Mouse (Mus musculus) forebrain, embryonic 16.5 days (tissue): Measurements from ENCODE around the gene Gpr137. TPM values are rescaled to one million over a fixed set of nuclear protein-coding genes. Genes with fewer than 3 reads are reported as not detected.

ENCODE experiments used
- ATAC-seq: fragments of 200-750 bp; cut with Nextera tagmentation; 2 replicates; pipeline ENCODE4 v1.8.0; 2017; ENCODE audit warnings: mild to moderate bottlenecking, moderate library complexity
- H3K27ac ChIP-seq: fragments of 300-500 bp; sonication (generic); 2 replicates; pipeline ENCODE4 v1.5.1; 2014; ENCODE audit warnings: low read length, control low read depth
- H3K27me3 ChIP-seq: fragments of 300-500 bp; sonication (generic); replicated peaks from 2 replicates; pipeline ENCODE4 v1.6.1; 2014; ENCODE audit warnings: low read length; ENCODE audit not compliant: control insufficient read depth, insufficient read depth
- H3K36me3 ChIP-seq: fragments of 300-500 bp; sonication (generic); 2 replicates; pipeline ENCODE4 v1.6.1; 2014; ENCODE audit not compliant: control insufficient read depth, insufficient read depth
- H3K4me1 ChIP-seq: fragments of 300-500 bp; sonication (generic); replicated peaks from 2 replicates; pipeline ENCODE4 v1.6.1; 2014; ENCODE audit warnings: low read length; ENCODE audit not compliant: control insufficient read depth, insufficient read depth
- H3K4me2 ChIP-seq: fragments of 300-500 bp; sonication (generic); 2 replicates; pipeline ENCODE4 v1.6.1; 2014; ENCODE audit warnings: mild to moderate bottlenecking, low read length, control low read depth
- H3K4me3 ChIP-seq: fragments of 300-500 bp; sonication (generic); replicated peaks from 2 replicates; pipeline ENCODE4 v1.5.1; 2014; ENCODE audit warnings: mild to moderate bottlenecking, low read length, control low read depth
- H3K9ac ChIP-seq: fragments of 300-500 bp; sonication (generic); replicated peaks from 2 replicates; pipeline ENCODE4 v1.6.1; 2014; ENCODE audit warnings: low read depth, low read length, control low read depth
- H3K9me3 ChIP-seq: fragments of 300-500 bp; sonication (generic); 2 replicates; pipeline ENCODE4 v1.6.1; 2016; ENCODE audit warnings: low read length; ENCODE audit not compliant: control insufficient read depth
- WGBS: fragments of 180-500 bp; shearing (Covaris S2); extraction: QIAGEN DNeasy Blood & Tissue Kit; methylation state at CpG from one replicate; pipeline ENCODE4 v1.1.7; 2014; 5-methylcytosine and 5-hydroxymethylcytosine counted together
- polyA plus RNA-seq: library from polyadenylated mRNA; unstranded; fragments of >200 nt; fragmentation: Nextera tagmentation; extraction: Ambion mirVana; gene quantifications from 2 replicates; pipeline ENCODE4 v1.2.1, GENCODE M21; 2015

Gene Gpr137
- polyA plus RNA-seq, 1 experiment from 2014 or later, result 52.5 TPM

DNA sequence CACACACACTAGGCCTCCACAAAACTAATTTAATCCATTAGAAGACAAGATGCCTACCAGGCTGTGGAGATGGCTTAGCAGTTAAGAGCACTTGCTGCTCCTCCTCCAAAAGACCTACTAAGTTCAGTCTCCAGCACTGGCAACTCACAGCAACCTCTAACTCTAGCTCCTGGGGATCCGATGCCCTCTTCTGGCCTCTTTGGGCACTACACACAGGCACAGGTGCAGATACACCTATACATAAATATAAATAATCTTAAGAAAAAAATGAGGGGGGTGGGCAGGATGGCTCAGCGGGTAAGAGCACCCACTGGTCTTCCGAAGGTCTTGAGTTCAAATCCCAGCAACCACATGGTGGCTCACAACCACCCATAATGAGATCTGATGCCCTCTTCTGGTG lies 6.0 kb downstream of the Gpr137 start:
- Histone ChIP-seq H3K4me3 (no peak overlapping the region), H3K9me3 (no peaks in the 10 kb centered on the region), H3K27ac (no peak overlapping the region), H3K9ac (no peak overlapping the region), H3K4me2 (no peak overlapping the region), H3K4me1 (peaks cover 39% of the 10 kb centered on the region), H3K36me3 (no peaks in the 10 kb centered on the region), H3K27me3 (peaks cover 46% of the 10 kb centered on the region)
- no peak for ATAC-seq
- WGBS, result 23% methylated on average over 3 of the region's 3 CpGs

DNA sequence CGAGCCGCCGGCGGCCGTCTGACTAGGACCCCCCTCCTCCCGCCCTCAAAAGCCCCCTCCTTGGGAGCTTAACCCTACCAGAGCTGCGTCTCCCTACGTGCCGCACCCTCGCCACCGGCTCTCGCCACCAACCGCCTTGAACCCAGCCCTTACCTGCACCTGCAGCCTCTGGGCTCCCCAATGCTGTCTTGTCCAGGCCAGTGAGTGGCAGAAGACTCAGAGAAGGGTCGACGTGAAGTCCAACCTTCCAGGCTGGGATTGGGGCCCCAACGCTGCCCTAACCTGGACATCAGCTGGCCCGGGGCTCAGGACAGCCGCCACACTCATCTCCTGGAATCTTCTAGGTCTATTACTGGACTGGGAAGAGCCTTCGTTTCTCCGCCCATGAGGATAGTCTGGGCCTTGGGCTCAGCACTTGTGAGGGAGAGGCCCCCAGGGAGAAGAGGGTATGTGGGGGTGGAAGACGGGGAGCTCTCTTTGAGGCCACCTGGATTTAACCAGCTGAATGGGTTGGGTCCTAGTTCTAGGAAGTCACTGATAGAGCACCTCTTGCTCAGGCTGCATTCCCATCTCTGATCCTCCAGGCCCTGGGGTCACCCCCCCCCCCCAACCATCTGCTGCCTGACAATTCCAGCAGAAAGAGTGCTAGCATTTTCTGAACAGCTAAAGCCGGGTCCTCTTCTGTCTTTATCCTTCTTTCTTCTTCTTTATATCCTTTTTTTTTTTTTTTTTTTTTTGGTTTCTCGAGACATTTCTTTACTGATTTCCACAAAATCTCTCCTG lies 7.9 kb downstream of the Gpr137 start, which contains the start of gene Kcnk4:
Gene Kcnk4, minus strand, starts transcription at position 321 of the 783 bp plus-strand sequence.
- H3K27ac ChIP-seq, result no peak within 1 kb of the TSS
- peak within 1 kb of the TSS; percentile 60 for H3K9ac ChIP-seq
- peaks cover 56% of the 10 kb centered on the region for H3K27me3 ChIP-seq
- ATAC-seq, result no peak
- peaks cover 22% of the 10 kb centered on the region for H3K4me1 ChIP-seq
- H3K4me2 ChIP-seq, result peak within 1 kb of the TSS; percentile 65
- peak within 1 kb of the TSS; percentile 47 for H3K4me3 ChIP-seq
- WGBS, result 8% methylated on average over 23 of the region's 23 CpGs
- H3K36me3 ChIP-seq, result no peaks in the 10 kb centered on the region
- no peaks in the 10 kb centered on the region for H3K9me3 ChIP-seq

DNA sequence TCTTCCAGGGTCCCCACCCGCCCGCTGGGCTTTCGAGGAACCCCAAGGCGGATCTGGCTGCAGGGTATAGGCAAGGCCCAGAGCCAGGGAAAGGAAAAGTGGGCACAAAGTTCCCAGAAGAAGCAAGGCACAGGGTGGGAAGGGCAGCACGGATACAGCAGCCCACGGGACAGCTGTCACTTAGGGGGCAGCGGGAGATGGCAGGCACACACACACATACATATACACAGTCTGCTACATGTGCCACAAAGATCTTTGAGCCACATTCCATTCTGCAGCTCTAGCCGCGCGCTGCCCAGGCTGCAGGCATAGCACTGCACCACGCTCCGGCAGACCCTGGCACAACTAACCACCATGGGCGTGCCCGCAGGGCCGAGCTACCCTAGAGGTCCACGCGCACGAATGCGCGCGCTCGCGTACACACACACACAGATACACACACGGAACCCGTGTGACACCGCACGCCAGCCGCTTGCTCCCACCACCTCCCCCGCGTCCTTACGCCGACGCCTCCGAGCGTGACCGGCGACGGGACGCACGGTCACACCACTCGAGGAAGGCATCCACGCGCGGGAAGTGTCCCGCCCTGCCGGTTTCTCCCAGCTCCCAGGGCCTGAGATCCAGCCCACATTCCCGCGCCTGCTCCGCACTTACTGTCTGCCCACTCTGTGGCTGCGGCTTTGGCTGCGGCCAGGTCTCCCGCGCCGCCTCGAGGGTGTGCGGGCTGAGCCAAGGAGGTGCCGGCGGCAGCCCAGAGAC lies 8.7 kb downstream of the Gpr137 start:
- H3K9ac ChIP-seq, result peak overlapping the region; percentile 60
- peak; percentile 51 for ATAC-seq

DNA sequence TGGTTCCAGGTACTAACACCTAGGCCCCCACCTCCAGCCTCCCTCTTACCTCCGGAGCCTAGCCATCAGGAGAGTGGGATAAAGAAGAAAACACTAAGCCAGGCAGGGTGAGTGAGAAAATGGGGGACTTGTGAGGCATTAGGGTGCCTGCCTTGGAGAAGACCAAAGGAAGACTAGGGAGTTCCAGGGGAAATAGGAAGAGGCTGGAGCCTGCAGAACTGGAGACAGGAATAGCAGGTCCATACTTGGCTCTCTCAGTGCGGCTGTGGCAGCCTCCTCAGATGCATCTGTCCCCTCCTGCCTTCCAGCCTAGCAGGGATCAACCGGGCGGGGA lies 9.2 kb downstream of the Gpr137 start:
- peaks cover 12% of the 10 kb centered on the region for H3K4me1 ChIP-seq
- H3K27ac ChIP-seq, result no peak overlapping the region
- H3K27me3 ChIP-seq, result peaks cover 59% of the 10 kb centered on the region
- no peak overlapping the region; the same call in 1 of the 2 replicates for H3K4me2 ChIP-seq
- no peaks in the 10 kb centered on the region for H3K9me3 ChIP-seq
- 18% methylated on average over 4 of the region's 4 CpGs for WGBS
- no peaks in the 10 kb centered on the region for H3K36me3 ChIP-seq
- no peak overlapping the region for H3K4me3 ChIP-seq
- ATAC-seq, result no peak
- no peak overlapping the region for H3K9ac ChIP-seq

More for the DNA sequence above, 8.7 kb downstream of the Gpr137 start:
- H3K27ac ChIP-seq, result no peak overlapping the region
- peaks cover 59% of the 10 kb centered on the region for H3K27me3 ChIP-seq
- H3K36me3 ChIP-seq, result no peaks in the 10 kb centered on the region
- peaks cover 14% of the 10 kb centered on the region for H3K4me1 ChIP-seq
- peak overlapping the region; percentile 47 for H3K4me3 ChIP-seq
- 1% methylated on average over 57 of the region's 58 CpGs for WGBS
- H3K9me3 ChIP-seq, result no peaks in the 10 kb centered on the region
- peak overlapping the region; percentile 65 for H3K4me2 ChIP-seq

DNA sequence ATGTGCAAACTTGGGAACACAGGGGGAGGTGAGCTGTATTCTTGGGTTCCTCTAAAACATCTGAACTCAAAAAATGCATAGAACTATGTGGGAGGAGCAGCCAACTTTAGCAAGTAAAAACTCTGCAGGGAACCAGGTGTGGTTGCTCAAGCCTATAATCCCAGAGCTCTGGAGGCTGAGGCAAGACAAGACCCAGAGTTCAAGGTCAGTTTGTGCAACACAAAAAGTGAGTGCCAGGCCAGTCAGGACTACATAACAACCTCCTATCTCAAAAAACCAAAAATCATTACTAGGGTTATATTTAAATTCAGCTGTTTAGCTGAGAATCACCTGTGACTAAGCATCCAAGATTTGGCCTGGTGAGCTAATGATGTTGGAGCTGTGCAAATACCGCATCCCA lies 10.3 kb downstream of the Gpr137 start:
- Histone ChIP-seq H3K9ac (no peak overlapping the region), H3K27me3 (peaks cover 68% of the 10 kb centered on the region), H3K4me2 (no peak overlapping the region), H3K27ac (no peak overlapping the region), H3K36me3 (no peaks in the 10 kb centered on the region), H3K4me3 (no peak overlapping the region), H3K9me3 (no peaks in the 10 kb centered on the region), H3K4me1 (peaks cover 14% of the 10 kb centered on the region)
- no peak for ATAC-seq
- 39% methylated on average over 1 of the region's 1 CpGs for WGBS

DNA sequence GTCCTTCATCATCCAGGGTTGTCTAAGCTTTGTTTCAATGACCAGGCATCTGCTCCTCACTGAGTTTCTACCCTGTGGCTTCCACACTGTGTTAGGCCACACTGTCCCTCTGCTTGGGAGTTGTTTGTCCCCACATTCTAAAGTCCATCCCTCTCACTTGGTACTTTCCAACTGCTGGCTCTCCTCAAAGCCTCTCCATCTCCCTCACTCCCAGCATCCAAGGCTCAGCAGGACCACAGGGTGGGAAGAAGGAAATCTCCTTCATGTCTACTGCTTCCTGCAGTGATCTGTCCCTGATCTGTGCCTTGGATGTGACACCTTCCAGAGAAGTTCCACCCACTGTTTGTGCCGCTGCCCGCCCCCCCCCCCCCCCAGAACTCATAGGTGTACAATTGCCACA lies 11.3 kb downstream of the Gpr137 start:
- Histone ChIP-seq H3K4me2 (no peak overlapping the region), H3K27ac (no peak overlapping the region), H3K9me3 (no peaks in the 10 kb centered on the region), H3K4me1 (peaks cover 17% of the 10 kb centered on the region), H3K36me3 (no peaks in the 10 kb centered on the region), H3K27me3 (peaks cover 74% of the 10 kb centered on the region), H3K4me3 (no peak overlapping the region), H3K9ac (no peak overlapping the region)
- WGBS, result 0% methylated on average over 2 of the region's 2 CpGs
- ATAC-seq, result no peak

DNA sequence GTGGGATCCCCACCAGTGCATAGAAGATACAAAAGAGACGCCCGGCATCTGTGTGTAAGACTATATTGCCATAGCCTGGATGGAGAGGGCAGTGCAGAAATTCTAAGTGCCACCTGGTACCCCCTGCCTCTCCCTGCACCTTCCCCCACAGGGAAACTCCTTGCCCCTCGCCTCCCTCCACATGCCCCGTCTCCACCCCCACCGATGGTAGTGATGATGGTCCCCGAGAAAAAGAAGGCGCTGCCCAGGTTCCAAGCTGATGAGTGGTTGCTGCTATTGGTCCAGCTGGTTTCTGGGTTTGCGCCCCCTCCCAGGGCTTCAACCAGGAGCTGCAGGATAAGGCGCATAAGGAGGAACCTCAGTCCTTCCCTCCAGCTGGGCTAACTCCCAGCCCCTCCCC lies 14.2 kb downstream of the Gpr137 start:
- 8% methylated on average over 9 of the region's 9 CpGs for WGBS

DNA sequence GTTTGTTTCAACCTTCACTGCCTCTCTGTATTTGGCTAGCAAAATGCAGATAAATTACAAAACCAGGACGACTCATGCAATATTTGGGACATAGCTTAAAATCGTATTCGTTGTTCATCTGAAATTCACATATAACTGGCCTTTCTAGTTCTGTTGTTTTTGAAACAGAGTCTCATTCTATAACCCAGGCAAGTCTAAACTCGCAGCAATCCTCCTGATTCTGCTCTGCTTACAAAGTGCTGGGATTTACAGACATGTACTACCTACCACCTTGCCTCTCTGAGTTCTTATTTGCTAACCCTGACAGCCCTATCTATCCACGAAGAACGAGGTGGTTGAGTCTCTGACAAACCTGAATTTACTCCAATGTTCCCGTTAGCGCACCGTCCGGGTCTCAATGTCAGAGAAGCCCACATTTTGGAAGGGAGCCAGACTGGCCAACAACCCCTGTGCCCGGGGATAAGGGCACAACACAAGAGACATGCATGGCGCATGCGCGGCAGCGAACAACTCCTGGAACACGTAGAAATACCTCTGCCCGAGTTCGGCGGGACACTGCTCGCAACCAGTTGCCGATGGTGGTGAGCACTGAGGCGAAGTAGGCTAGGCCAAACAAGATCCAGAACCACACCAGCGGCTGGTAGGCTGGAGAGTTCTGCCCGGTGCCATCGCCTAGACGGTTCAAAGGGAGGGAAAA lies 15.6 kb downstream of the Gpr137 start:
- H3K9ac ChIP-seq, result no peak overlapping the region

More for the DNA sequence above, 14.2 kb downstream of the Gpr137 start:
- Histone ChIP-seq H3K4me3 (no peak overlapping the region), H3K36me3 (no peaks in the 10 kb centered on the region), H3K4me1 (peaks cover 9% of the 10 kb centered on the region; the same call in 1 of the 2 replicates), H3K27me3 (peaks cover 73% of the 10 kb centered on the region), H3K4me2 (no peak overlapping the region), H3K27ac (no peak overlapping the region), H3K9ac (no peak overlapping the region), H3K9me3 (no peaks in the 10 kb centered on the region)
- ATAC-seq, result no peak

More for the DNA sequence above, 15.6 kb downstream of the Gpr137 start:
- peaks cover 14% of the 10 kb centered on the region for H3K4me1 ChIP-seq
- H3K36me3 ChIP-seq, result no peaks in the 10 kb centered on the region
- WGBS, result 10% methylated on average over 26 of the region's 26 CpGs
- no peak overlapping the region for H3K27ac ChIP-seq
- H3K27me3 ChIP-seq, result peaks cover 67% of the 10 kb centered on the region
- H3K4me2 ChIP-seq, result peak overlapping the region; percentile 5
- no peaks in the 10 kb centered on the region for H3K9me3 ChIP-seq
- no peak for ATAC-seq
- H3K4me3 ChIP-seq, result peak overlapping the region; percentile 17
